Mouse (Mus musculus) kidney, adult 2 months (tissue): ENCODE data around the gene Slk. TPM values are rescaled to one million over a fixed set of nuclear protein-coding genes. Genes with fewer than 3 reads are reported as not detected.

Experiments
- DNase-seq: peaks from one replicate; pipeline ENCODE4 v3.0.0; 2021
- H3K27ac ChIP-seq: fragments of 200-500 bp; 2 replicates; pipeline ENCODE4 v1.5.1; 2012; ENCODE audit warnings: low read depth, low read length, control low read depth, inconsistent platforms; ENCODE audit not compliant: insufficient read depth
- H3K27me3 ChIP-seq: fragments of 200-500 bp; replicated peaks from 2 replicates; pipeline ENCODE4 v1.6.1; 2012; ENCODE audit warnings: mild to moderate bottlenecking, moderate library complexity, low read length, inconsistent platforms; ENCODE audit not compliant: control insufficient read depth, insufficient read depth
- H3K36me3 ChIP-seq: fragments of 200-500 bp; 2 replicates; pipeline ENCODE4 v1.6.1; 2012; ENCODE audit warnings: mild to moderate bottlenecking, moderate library complexity, low read length, inconsistent platforms; ENCODE audit not compliant: control insufficient read depth, insufficient read depth
- H3K4me1 ChIP-seq: fragments of 200-500 bp; 2 replicates; pipeline ENCODE4 v1.6.1; 2011; ENCODE audit warnings: low read length; ENCODE audit not compliant: control insufficient read depth, insufficient read depth
- H3K4me3 ChIP-seq: fragments of 200-500 bp; 2 replicates; pipeline ENCODE4 v1.5.1; 2011; ENCODE audit warnings: mild to moderate bottlenecking, low read depth, low read length, control low read depth; ENCODE audit not compliant: insufficient read depth
- CTCF ChIP-seq: fragments of 200-500 bp; conservative IDR thresholded peaks from 2 replicates; pipeline ENCODE4 v1.5.1; 2011; ENCODE audit warnings: low read depth, mild to moderate bottlenecking, control low read depth, low read length, moderate library complexity, mixed read lengths; ENCODE audit not compliant: insufficient read depth, insufficient read length
- POLR2A ChIP-seq: fragments of 200-500 bp; IDR thresholded peaks from one replicate; pipeline ENCODE4 v1.6.1; 2011; ENCODE audit warnings: low read depth, low read length, control low read depth
- WGBS: fragments of 180-500 bp; shearing (Covaris S2); methylation state at CpG from one replicate; pipeline ENCODE4 v1.1.7; 2018; 5-methylcytosine and 5-hydroxymethylcytosine counted together
- polyA plus RNA-seq: library from polyadenylated mRNA; depleted of rRNA; stranded (reverse); fragments of >200 nt; gene quantifications from 2 replicates; pipeline ENCODE4 v1.2.3, GENCODE M21; 2012; rRNA removed

The Slk gene
- 10.4 and 12.2 TPM in 2 replicates for polyA plus RNA-seq

- peak; percentile 90 for DNase-seq
- TF ChIP-seq POLR2A (peak; percentile 49), CTCF (no peak)
- peak within 1 kb of the TSS; percentile 90 for H3K27ac ChIP-seq
Observed at GRCm38 (mm10) chr19:47579225-47579787, at the start of gene Slk. TSS of gene Slk (plus strand) at chr19:47579678.

GRCm38 (mm10) chr19:47531309-47531708 lies 48.2 kb upstream of the Slk start:
- 92% methylated on average over 5 of the region's 5 CpGs for WGBS
- no peak for TF ChIP-seq POLR2A
- Histone ChIP-seq H3K27ac (no peak overlapping the region), H3K4me3 (no peak overlapping the region), H3K27me3 (no peaks in the 10 kb centered on the region), H3K4me1 (no peaks in the 10 kb centered on the region), H3K36me3 (no peaks in the 10 kb centered on the region)
- no peak for DNase-seq

More at GRCm38 (mm10) chr19:47579225-47579787, at the start of gene Slk:
- no peaks in the 10 kb centered on the region for H3K27me3 ChIP-seq
- H3K36me3 ChIP-seq = no peaks in the 10 kb centered on the region
- WGBS = 2% methylated on average over 83 of the region's 83 CpGs
- peak within 1 kb of the TSS; percentile 82 for H3K4me3 ChIP-seq
- H3K4me1 ChIP-seq = peaks cover 13% of the 10 kb centered on the region; the same call in 1 of the 2 replicates

- no peak for DNase-seq
- Histone ChIP-seq H3K27me3 (no peaks in the 10 kb centered on the region), H3K36me3 (no peaks in the 10 kb centered on the region), H3K4me1 (no peaks in the 10 kb centered on the region), H3K4me3 (no peak overlapping the region), H3K27ac (no peak overlapping the region)
- TF ChIP-seq CTCF (peak; percentile 25; the same call in 1 of the 2 replicates), POLR2A (no peak)
- 93% methylated on average over 3 of the region's 3 CpGs for WGBS
Observed at GRCm38 (mm10) chr19:47532449-47532848, 47.0 kb upstream of the Slk start.

GRCm38 (mm10) chr19:47534131-47534530 lies 45.3 kb upstream of the Slk start:
- no peak overlapping the region for H3K4me3 ChIP-seq
- no peak overlapping the region for H3K27ac ChIP-seq
- H3K4me1 ChIP-seq = no peaks in the 10 kb centered on the region
- TF ChIP-seq POLR2A = no peak
- no peak for TF ChIP-seq CTCF
- WGBS = 14% methylated on average over 1 of the region's 1 CpGs
- H3K36me3 ChIP-seq = no peaks in the 10 kb centered on the region
- no peaks in the 10 kb centered on the region for H3K27me3 ChIP-seq
- DNase-seq = peak; percentile 49

GRCm38 (mm10) chr19:47536521-47537299 lies 42.8 kb upstream of the Slk start:
- WGBS = 2% methylated on average over 39 of the region's 39 CpGs
- peak; percentile 98 for DNase-seq
- H3K4me1 ChIP-seq = no peaks in the 10 kb centered on the region

GRCm38 (mm10) chr19:47537300-47537792 lies 42.1 kb upstream of the Slk start, which contains the start of gene Stn1:
TSS of gene Stn1 (minus strand) at chr19:47537507.
- H3K27ac ChIP-seq = peak within 1 kb of the TSS; percentile 66
- DNase-seq = no peak

More at GRCm38 (mm10) chr19:47536521-47537299, 42.8 kb upstream of the Slk start:
- H3K4me3 ChIP-seq = peak overlapping the region; percentile 66
- peak overlapping the region; percentile 66 for H3K27ac ChIP-seq
- H3K27me3 ChIP-seq = no peaks in the 10 kb centered on the region
- H3K36me3 ChIP-seq = no peaks in the 10 kb centered on the region
- TF ChIP-seq POLR2A (peak; percentile 72), CTCF (no peak)

GRCm38 (mm10) chr19:47537879-47538278 lies 41.6 kb upstream of the Slk start:
- Histone ChIP-seq H3K4me1 (no peaks in the 10 kb centered on the region), H3K27me3 (no peaks in the 10 kb centered on the region), H3K4me3 (no peak overlapping the region), H3K27ac (peak overlapping the region; percentile 54), H3K36me3 (no peaks in the 10 kb centered on the region)
- TF ChIP-seq POLR2A (no peak), CTCF (no peak)
- DNase-seq = no peak
- 68% methylated on average over 6 of the region's 6 CpGs for WGBS

More at GRCm38 (mm10) chr19:47537300-47537792, 42.1 kb upstream of the Slk start, which contains the start of gene Stn1:
- Histone ChIP-seq H3K4me1 (no peaks in the 10 kb centered on the region), H3K27me3 (no peaks in the 10 kb centered on the region), H3K4me3 (peak within 1 kb of the TSS; percentile 66), H3K36me3 (no peaks in the 10 kb centered on the region)
- no peak for TF ChIP-seq CTCF
- TF ChIP-seq POLR2A = no peak
- 13% methylated on average over 10 of the region's 10 CpGs for WGBS
